Mouse (Mus musculus) cerebellum, adult 2 months (tissue): Measurements from ENCODE around the gene Dclk1.

Experiments
- CTCF ChIP-seq: fragments of 200-500 bp; IDR thresholded peaks from 2 replicates; pipeline ENCODE4 v1.5.1; 2011; ENCODE audit warnings: low read depth, mild to moderate bottlenecking, control low read depth, low read length, moderate library complexity, borderline replicate concordance; ENCODE audit not compliant: insufficient read depth
- POLR2A ChIP-seq: fragments of 200-500 bp; IDR thresholded peaks from 2 replicates; pipeline ENCODE4 v1.6.1; 2011; ENCODE audit warnings: low read length, control low read depth, borderline replicate concordance; ENCODE audit not compliant: insufficient read depth

- TF ChIP-seq POLR2A (no peak), CTCF (no peak)
Measured at GRCm38 (mm10) chr3:55244087-55244486, 1.9 kb downstream of the Dclk1 start.
